Mouse (Mus musculus): Measurements from ENCODE around the gene Hipk3. TPM values are rescaled to one million over a fixed set of nuclear protein-coding genes. Genes with fewer than 3 reads are reported as not detected.

Hipk3 gene
- polyA plus RNA-seq, 1 experiment from 2014 or later: 14.3 TPM

DNA sequence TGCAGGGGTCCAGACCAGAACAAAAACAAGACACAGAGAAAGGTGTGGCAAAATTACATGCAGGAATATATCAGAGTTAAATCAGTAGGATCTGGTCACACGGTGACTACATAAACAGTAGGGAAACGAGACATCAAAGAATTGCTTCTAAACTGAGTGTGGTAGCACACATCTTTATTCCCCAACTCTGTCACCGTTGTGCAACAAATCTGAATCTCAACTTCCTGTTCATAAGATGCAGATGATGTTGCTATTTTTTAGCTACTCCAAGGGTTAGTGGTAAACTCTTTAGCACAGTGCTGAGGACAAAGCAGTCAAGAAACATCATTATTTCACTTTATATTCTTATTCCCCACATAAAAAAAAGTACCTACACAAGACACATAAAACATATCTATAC, 34.2 kb downstream of the Hipk3 start:
- H3K4me3 ChIP-seq (replicated peaks; ENCODE audit: low read length): no peak overlapping the region
- no peaks in the 10 kb centered on the region for H3K9me3 ChIP-seq (replicated peaks; ENCODE audit: control insufficient read depth, low read length)
- H3K9ac ChIP-seq (ENCODE audit: low read length): no peak overlapping the region
- H3K4me2 ChIP-seq (ENCODE audit: low read depth, low read length): no peak overlapping the region
- H3K36me3 ChIP-seq (ENCODE audit: control insufficient read depth, insufficient read depth, low read length): no peaks in the 10 kb centered on the region
- no peak overlapping the region for H3K27ac ChIP-seq (ENCODE audit: low read length)
- no peaks in the 10 kb centered on the region for H3K27me3 ChIP-seq (ENCODE audit: control insufficient read depth, insufficient read depth, low read length)
- ATAC-seq (ENCODE audit: insufficient read depth, low FRiP score): no peak
- 0 out of 2 replicates have a peak, but pooled peaks cover 3% of the 10 kb centered on the region for H3K4me1 ChIP-seq (ENCODE audit: control insufficient read depth, insufficient read depth, low read length)
- WGBS: 37% methylated on average over 3 of the region's 3 CpGs

- no peaks in the 10 kb centered on the region for H3K36me3 ChIP-seq (ENCODE audit: control insufficient read depth, insufficient read depth, low read length)
- no peaks in the 10 kb centered on the region for H3K27me3 ChIP-seq (ENCODE audit: control insufficient read depth, insufficient read depth, low read length)
- ATAC-seq (ENCODE audit: insufficient read depth, low FRiP score): no peak
- WGBS: 82% methylated on average over 8 of the region's 8 CpGs
- H3K4me2 ChIP-seq (ENCODE audit: low read depth, low read length): no peak overlapping the region
- H3K4me1 ChIP-seq (ENCODE audit: control insufficient read depth, insufficient read depth, low read length): 0 out of 2 replicates have a peak, but pooled peaks cover 3% of the 10 kb centered on the region
- no peak overlapping the region for H3K4me3 ChIP-seq (replicated peaks; ENCODE audit: low read length)
- no peaks in the 10 kb centered on the region for H3K9me3 ChIP-seq (replicated peaks; ENCODE audit: control insufficient read depth, low read length)
- no peak overlapping the region for H3K27ac ChIP-seq (ENCODE audit: low read length)
- H3K9ac ChIP-seq (ENCODE audit: low read length): no peak overlapping the region
Measured at GRCm38 (mm10) chr2:104458569-104459332, 35.5 kb downstream of the Hipk3 start.

GRCm38 (mm10) chr2:104457106-104457505, 37.1 kb downstream of the Hipk3 start:
- no peak overlapping the region for H3K4me3 ChIP-seq (replicated peaks; ENCODE audit: low read length)
- H3K27ac ChIP-seq (ENCODE audit: low read length): no peak overlapping the region
- 79% methylated on average over 3 of the region's 3 CpGs for WGBS
- H3K4me2 ChIP-seq (ENCODE audit: low read depth, low read length): no peak overlapping the region
- H3K9me3 ChIP-seq (replicated peaks; ENCODE audit: control insufficient read depth, low read length): no peaks in the 10 kb centered on the region
- no peak for ATAC-seq (ENCODE audit: insufficient read depth, low FRiP score)
- H3K9ac ChIP-seq (ENCODE audit: low read length): no peak overlapping the region
- H3K27me3 ChIP-seq (ENCODE audit: control insufficient read depth, insufficient read depth, low read length): no peaks in the 10 kb centered on the region
- H3K4me1 ChIP-seq (ENCODE audit: control insufficient read depth, insufficient read depth, low read length): 0 out of 2 replicates have a peak, but pooled peaks cover 3% of the 10 kb centered on the region
- H3K36me3 ChIP-seq (ENCODE audit: control insufficient read depth, insufficient read depth, low read length): no peaks in the 10 kb centered on the region

- Histone ChIP-seq H3K36me3 (ENCODE audit: control insufficient read depth, insufficient read depth, low read length) (no peaks in the 10 kb centered on the region), H3K27me3 (ENCODE audit: control insufficient read depth, insufficient read depth, low read length) (no peaks in the 10 kb centered on the region), H3K4me1 (ENCODE audit: control insufficient read depth, insufficient read depth, low read length) (peaks cover 15% of the 10 kb centered on the region), H3K27ac (ENCODE audit: low read length) (no peak overlapping the region), H3K9ac (ENCODE audit: low read length) (no peak overlapping the region), H3K4me2 (ENCODE audit: low read depth, low read length) (no peak overlapping the region), H3K4me3 (replicated peaks; ENCODE audit: low read length) (no peak overlapping the region), H3K9me3 (replicated peaks; ENCODE audit: control insufficient read depth, low read length) (no peaks in the 10 kb centered on the region)
- WGBS: 73% methylated on average over 3 of the region's 3 CpGs
- ATAC-seq (ENCODE audit: insufficient read depth, low FRiP score): no peak
Measured at GRCm38 (mm10) chr2:104450685-104451084, 43.6 kb downstream of the Hipk3 start.

DNA sequence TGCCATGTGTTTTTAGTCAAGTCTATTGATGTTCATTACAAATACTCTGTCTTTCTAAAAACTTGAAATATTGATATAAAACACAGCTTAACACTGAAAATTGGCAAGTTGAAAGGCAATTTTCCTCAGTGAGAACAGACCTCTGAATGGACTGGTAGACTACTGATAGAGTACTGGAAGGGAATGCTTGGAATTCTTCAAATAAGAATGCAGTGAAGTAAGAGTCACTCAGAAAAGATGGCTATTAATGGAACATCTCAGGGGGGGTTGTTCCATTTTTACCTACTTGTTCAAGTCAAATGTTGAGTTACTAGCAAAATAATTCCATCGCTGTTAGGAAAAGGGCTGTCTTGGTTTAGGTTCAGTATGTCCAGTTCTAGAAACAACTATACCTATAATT, 45.1 kb downstream of the Hipk3 start:
- Histone ChIP-seq H3K4me2 (ENCODE audit: low read depth, low read length) (no peak overlapping the region), H3K27me3 (ENCODE audit: control insufficient read depth, insufficient read depth, low read length) (no peaks in the 10 kb centered on the region), H3K36me3 (ENCODE audit: control insufficient read depth, insufficient read depth, low read length) (no peaks in the 10 kb centered on the region), H3K9ac (ENCODE audit: low read length) (no peak overlapping the region), H3K4me1 (ENCODE audit: control insufficient read depth, insufficient read depth, low read length) (peaks cover 15% of the 10 kb centered on the region), H3K9me3 (replicated peaks; ENCODE audit: control insufficient read depth, low read length) (no peaks in the 10 kb centered on the region), H3K27ac (ENCODE audit: low read length) (no peak overlapping the region), H3K4me3 (replicated peaks; ENCODE audit: low read length) (no peak overlapping the region)
- no peak for ATAC-seq (ENCODE audit: insufficient read depth, low FRiP score)
- 82% methylated on average over 1 of the region's 1 CpGs for WGBS

GRCm38 (mm10) chr2:104448201-104448600, 46.0 kb downstream of the Hipk3 start:
- 74% methylated on average over 4 of the region's 4 CpGs for WGBS
- ATAC-seq (ENCODE audit: insufficient read depth, low FRiP score): no peak
- no peaks in the 10 kb centered on the region for H3K27me3 ChIP-seq (ENCODE audit: control insufficient read depth, insufficient read depth, low read length)

DNA sequence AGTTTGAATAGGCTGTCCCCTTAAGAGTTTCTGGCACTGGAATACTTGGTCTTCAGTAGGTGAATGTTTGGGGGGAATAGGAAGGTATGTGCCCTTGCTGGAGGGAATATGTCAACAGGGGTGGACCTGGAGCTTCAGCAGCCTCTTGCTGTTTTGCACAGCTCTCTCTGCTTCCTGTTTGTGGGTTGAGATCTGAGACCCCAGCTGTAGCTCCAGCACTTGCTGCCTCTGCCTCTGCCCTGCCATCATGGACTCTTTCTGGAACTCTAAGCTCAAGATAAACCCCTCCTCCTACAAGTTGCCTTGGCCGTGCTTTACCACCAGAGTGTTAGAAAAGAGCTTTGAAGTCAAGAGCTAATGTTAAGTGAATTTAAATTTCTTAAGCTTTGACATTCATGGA, 48.2 kb downstream of the Hipk3 start:
- Histone ChIP-seq H3K36me3 (ENCODE audit: control insufficient read depth, insufficient read depth, low read length) (peaks cover 4% of the 10 kb centered on the region; the same call in 1 of the 2 replicates), H3K4me3 (replicated peaks; ENCODE audit: low read length) (no peak overlapping the region), H3K9me3 (replicated peaks; ENCODE audit: control insufficient read depth, low read length) (no peaks in the 10 kb centered on the region), H3K9ac (ENCODE audit: low read length) (no peak overlapping the region), H3K4me2 (ENCODE audit: low read depth, low read length) (no peak overlapping the region), H3K27ac (ENCODE audit: low read length) (no peak overlapping the region), H3K4me1 (ENCODE audit: control insufficient read depth, insufficient read depth, low read length) (peaks cover 15% of the 10 kb centered on the region), H3K27me3 (ENCODE audit: control insufficient read depth, insufficient read depth, low read length) (no peaks in the 10 kb centered on the region)
- 46% methylated on average over 1 of the region's 1 CpGs for WGBS
- no peak for ATAC-seq (ENCODE audit: insufficient read depth, low FRiP score)

More at GRCm38 (mm10) chr2:104448201-104448600, 46.0 kb downstream of the Hipk3 start:
- H3K9me3 ChIP-seq (replicated peaks; ENCODE audit: control insufficient read depth, low read length): no peaks in the 10 kb centered on the region
- peaks cover 15% of the 10 kb centered on the region for H3K4me1 ChIP-seq (ENCODE audit: control insufficient read depth, insufficient read depth, low read length)
- no peaks in the 10 kb centered on the region for H3K36me3 ChIP-seq (ENCODE audit: control insufficient read depth, insufficient read depth, low read length)
- H3K4me3 ChIP-seq (replicated peaks; ENCODE audit: low read length): no peak overlapping the region
- no peak overlapping the region for H3K9ac ChIP-seq (ENCODE audit: low read length)
- H3K27ac ChIP-seq (ENCODE audit: low read length): no peak overlapping the region
- no peak overlapping the region for H3K4me2 ChIP-seq (ENCODE audit: low read depth, low read length)

DNA sequence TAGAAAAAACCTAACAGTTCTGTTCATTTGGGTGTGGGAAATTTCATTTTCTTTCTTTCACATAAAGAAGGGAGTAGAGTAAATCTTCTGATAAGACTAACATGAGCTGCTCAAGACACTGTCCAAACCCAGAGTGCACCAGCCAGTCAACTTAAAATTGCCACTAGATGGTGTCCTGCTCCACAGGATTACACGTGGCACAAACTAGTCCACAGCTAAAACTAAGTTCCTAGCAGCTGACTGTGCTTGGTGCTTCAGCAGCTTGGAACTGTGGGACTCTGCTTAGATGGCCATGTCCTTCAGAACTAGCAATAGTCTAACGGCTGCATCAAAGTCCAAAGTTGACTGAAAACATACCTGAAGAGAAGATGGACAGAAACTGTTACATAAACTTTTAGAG, 49.5 kb downstream of the Hipk3 start:
- H3K27me3 ChIP-seq (ENCODE audit: control insufficient read depth, insufficient read depth, low read length): no peaks in the 10 kb centered on the region
- no peak overlapping the region for H3K4me2 ChIP-seq (ENCODE audit: low read depth, low read length)
- no peak overlapping the region for H3K4me3 ChIP-seq (replicated peaks; ENCODE audit: low read length)
- H3K9me3 ChIP-seq (replicated peaks; ENCODE audit: control insufficient read depth, low read length): no peaks in the 10 kb centered on the region
- no peak overlapping the region for H3K9ac ChIP-seq (ENCODE audit: low read length)
- peaks cover 10% of the 10 kb centered on the region for H3K4me1 ChIP-seq (ENCODE audit: control insufficient read depth, insufficient read depth, low read length)
- H3K36me3 ChIP-seq (ENCODE audit: control insufficient read depth, insufficient read depth, low read length): peaks cover 4% of the 10 kb centered on the region; the same call in 1 of the 2 replicates
- WGBS: 29% methylated on average over 2 of the region's 2 CpGs
- H3K27ac ChIP-seq (ENCODE audit: low read length): no peak overlapping the region
- peak; percentile 85; the same call in 1 of the 2 replicates for ATAC-seq (ENCODE audit: insufficient read depth, low FRiP score)

- peaks cover 4% of the 10 kb centered on the region for H3K36me3 ChIP-seq (ENCODE audit: control insufficient read depth, insufficient read depth, low read length)
- no peak overlapping the region for H3K9ac ChIP-seq (ENCODE audit: low read length)
- H3K27ac ChIP-seq (ENCODE audit: low read length): no peak overlapping the region
- no peaks in the 10 kb centered on the region for H3K4me1 ChIP-seq (ENCODE audit: control insufficient read depth, insufficient read depth, low read length)
- H3K27me3 ChIP-seq (ENCODE audit: control insufficient read depth, insufficient read depth, low read length): no peaks in the 10 kb centered on the region
- ATAC-seq (ENCODE audit: insufficient read depth, low FRiP score): no peak
- no peak overlapping the region for H3K4me3 ChIP-seq (replicated peaks; ENCODE audit: low read length)
- WGBS: 61% methylated on average over 4 of the region's 4 CpGs
- H3K9me3 ChIP-seq (replicated peaks; ENCODE audit: control insufficient read depth, low read length): no peaks in the 10 kb centered on the region
- H3K4me2 ChIP-seq (ENCODE audit: low read depth, low read length): no peak overlapping the region
Measured at GRCm38 (mm10) chr2:104442341-104442740, 51.9 kb downstream of the Hipk3 start.

All from stomach, embryonic 16.5 days (tissue).